Mouse (Mus musculus): ENCODE results near the gene Tmem150c.

GRCm38 (mm10) chr5:100043361-100043760 is 116.2 kb downstream of the Tmem150c start:
- TF ChIP-seq CTCF (IDR thresholded peaks at IDR 0.05), result peak; percentile 29
- TF ChIP-seq POLR2A (IDR thresholded peaks at IDR 0.05; ENCODE audit: insufficient read depth, low read depth, low read length), result no peak
- TF ChIP-seq EP300 (IDR thresholded peaks at IDR 0.05; ENCODE audit: insufficient read depth, low read depth, low read length), result no peak

All from heart, adult 2 months (tissue).